Mouse (Mus musculus) MEL (cell line): ENCODE measurements at regions not wholly inside any gene's neighbourhood (a gene's known extent, or its start where the extent isn't known, plus 50 kb on each side); places are given as distances from the start of the nearest gene placed in this dataset.

Experiments used
- CTCF ChIP-seq, 3 experiments: IDR thresholded peaks in 2 of 3; conservative IDR thresholded peaks in 1 of 3; 2 replicates each; pipeline ENCODE4 v1.5.1; 2011 to 2012; ENCODE audit warnings: low read length in 3 of 3, low read depth in 2 of 3, mild to moderate bottlenecking in 2 of 3, improper control_type of control experiment in 1 of 3, inconsistent platforms in 1 of 3, mixed read lengths in 1 of 3, moderate library complexity in 1 of 3; ENCODE audit not compliant: control insufficient read depth in 1 of 3, insufficient read depth in 1 of 3, poor library complexity in 1 of 3, severe bottlenecking in 1 of 3
- MXI1 ChIP-seq: IDR thresholded peaks from 2 replicates; pipeline ENCODE4 v1.6.1; 2011; ENCODE audit warnings: mild to moderate bottlenecking, low read depth, low read length, improper control_type of control experiment

GRCm38 (mm10) chr8:102332511-102332910, 452.9 kb downstream of the Cdh11 start:
- TF ChIP-seq CTCF (IDR thresholded peaks at IDR 0.05 in 2 of 3, conservative IDR thresholded peaks at IDR 0.05 in 1 of 3; ENCODE audit: control insufficient read depth in 1 of 3, insufficient read depth in 1 of 3, low read depth in 2 of 3, low read length in 3 of 3, poor library complexity in 1 of 3, severe bottlenecking in 1 of 3) (no peak), MXI1 (no peak)
